Mouse (Mus musculus) lung, postnatal 14 days (tissue): ENCODE measurements around the gene Myh10.
A peak's percentile ranks its signal among the peaks of the same experiment; 100 is the strongest.

Experiments
- DNase-seq: peaks from one replicate; pipeline ENCODE4 v3.0.0; 2021

Gene Myh10

GRCm38 (mm10) chr11:68691321-68692009 is at the start of gene Myh10:
Gene Myh10, plus strand, starts transcription at chr11:68691559.
- DNase-seq = peak; percentile 99

DNA sequence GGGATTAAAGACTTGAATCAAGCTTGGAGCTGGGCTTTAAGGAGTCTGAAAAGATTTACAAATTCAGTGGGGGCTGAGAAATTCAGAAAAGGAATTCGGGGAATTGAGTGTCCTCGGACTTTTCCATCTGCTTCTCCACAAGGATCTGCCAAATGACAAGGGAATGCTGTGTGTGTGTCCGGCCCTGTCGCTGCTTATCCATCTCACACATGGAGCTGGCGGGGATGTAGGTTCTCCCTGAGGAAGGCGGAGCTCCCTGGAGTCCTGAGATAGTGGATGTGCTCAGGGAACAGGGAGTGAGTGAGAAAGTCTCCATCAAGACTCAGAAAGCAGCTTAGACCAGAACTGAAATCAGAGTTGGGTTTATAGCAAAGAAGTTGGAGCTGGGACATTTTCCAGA is 46.6 kb upstream of the Myh10 start:
- DNase-seq = peak; percentile 48

DNA sequence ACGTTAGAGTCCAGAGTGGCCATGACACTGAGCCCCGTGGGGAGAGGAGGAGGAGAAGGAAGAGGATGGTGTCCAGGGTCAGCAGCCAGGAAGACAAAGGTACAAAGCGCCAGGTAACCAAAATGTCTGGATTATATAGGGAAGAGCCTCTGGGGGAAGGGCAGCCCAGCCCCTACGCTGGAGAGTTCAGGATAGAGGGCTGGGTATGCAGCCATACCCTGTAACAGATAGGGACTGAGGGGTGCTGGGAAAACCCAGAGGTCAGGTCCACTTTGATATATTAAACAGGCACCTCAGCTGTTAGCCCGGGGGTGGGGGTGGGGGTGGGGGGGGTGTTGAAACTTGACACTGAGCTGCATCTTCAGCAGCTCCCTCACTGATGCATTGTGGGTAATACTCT is 43.6 kb upstream of the Myh10 start:
- DNase-seq = no peak

DNA sequence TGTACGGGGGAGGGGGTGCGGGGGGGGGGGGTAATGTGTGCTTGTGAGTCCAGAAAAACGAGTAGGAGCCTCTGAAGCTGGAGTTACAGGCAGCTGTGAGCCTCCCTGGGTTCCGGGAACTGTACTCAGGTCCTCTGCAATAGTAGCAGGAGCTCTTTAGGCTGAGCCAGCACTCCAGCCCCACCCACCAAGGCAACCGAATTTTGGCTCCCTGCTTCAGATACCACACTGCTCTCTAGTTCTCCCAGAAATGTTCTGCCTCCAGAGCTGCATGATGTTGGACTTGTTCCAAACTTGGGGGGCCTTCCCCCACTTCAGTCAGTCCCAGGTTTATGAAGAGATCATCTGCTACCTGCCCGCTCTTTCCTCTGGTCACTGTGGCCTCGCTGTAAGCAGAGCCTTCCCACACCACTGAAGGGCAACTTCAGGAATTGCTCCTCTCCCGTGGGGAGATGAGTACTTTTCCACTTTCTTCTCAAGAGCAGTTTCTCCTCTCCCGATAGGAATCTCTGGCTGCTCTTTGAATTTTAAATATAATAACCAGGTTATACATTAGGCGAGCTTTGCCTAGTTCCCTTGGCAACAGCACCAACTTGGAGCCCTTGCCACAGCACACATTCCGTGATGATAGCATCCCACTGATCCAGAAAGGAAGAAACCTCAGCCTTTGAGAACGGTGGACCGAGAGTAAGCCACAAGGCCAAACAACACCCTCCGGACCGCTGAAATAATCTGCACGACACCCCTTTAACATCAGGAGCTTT is 42.8 kb upstream of the Myh10 start:
- DNase-seq = no peak

DNA sequence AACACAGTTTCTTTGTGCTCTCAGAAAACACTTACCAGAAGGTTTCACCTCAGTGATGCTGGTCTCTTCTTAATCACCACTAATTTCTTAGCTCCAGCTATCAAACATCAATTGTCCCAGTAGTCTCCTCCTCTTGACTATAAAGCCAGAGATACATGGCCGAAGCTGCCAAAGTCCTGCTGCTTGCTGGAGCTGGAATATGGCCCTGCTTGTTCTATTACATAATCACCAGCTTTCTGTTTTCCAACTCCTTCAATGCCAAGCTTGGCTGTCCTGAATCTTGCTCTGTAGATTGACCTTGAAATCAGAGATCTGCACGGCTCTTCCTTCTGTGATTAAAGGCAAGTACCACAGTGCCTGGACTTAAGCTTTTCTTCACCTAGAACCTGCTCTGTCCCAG is 39.8 kb upstream of the Myh10 start:
- DNase-seq = peak; percentile 32

- no peak for DNase-seq
Observed at GRCm38 (mm10) chr11:68655524-68655923, 35.8 kb upstream of the Myh10 start.

DNA sequence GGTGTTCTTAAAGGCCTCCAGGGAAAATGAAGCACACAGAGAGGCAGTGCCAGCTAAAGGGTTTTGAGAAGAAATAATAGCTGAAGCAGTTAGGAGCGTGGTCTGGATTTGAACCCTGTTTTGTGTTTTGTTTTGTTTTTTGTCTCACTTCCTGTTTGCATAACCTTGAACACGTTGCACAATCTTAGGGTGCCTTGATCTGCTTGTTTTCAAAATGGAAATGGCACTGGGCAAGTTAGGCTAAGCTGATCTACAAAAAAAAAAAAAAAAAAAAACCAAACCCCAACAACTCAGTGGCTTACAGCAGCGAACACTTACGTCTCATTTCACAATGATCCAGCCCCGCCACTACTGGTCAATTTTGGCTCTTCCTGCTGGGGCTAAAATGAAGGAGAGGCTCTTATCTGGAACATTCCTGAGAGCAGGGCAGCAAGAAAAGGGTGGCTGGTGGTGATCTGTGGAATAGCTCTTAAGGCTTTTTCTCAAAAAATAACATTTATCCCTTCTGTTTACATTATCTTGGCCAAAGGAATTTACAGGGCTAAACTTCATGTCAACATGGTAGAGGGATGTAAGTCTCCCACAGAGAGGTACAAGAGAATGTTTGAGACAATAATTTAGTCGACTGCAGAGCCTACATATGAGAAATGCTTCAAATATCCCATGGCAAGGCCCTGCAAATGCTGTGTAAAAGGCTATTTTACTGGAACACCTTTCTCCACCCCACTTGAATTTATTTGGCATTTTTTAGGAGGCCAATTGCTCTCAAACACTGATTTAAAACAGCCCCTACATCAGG is 34.3 kb upstream of the Myh10 start:
- peak; percentile 26 for DNase-seq

- peak; percentile 73 for DNase-seq
Observed at GRCm38 (mm10) chr11:68657811-68658210, 33.5 kb upstream of the Myh10 start.

DNA sequence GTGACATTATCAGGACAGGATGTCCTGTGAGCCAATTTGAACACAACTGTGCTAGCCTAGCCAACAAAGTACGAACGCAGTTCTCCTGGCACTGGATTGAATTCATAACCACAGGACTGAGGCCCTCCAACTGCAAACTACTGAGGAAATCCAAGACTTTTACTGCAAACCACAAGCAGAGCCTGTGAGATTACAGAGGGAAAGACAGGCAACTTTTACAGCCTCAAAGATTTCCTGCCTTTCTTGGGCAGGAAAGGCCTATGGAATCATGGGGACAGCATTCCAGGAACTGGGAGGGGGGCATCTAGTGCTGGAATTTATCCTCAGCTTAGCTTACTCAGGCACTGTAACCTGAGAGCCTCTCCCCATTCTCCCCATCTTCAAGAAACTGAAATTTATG is 26.0 kb upstream of the Myh10 start:
- DNase-seq = no peak

DNA sequence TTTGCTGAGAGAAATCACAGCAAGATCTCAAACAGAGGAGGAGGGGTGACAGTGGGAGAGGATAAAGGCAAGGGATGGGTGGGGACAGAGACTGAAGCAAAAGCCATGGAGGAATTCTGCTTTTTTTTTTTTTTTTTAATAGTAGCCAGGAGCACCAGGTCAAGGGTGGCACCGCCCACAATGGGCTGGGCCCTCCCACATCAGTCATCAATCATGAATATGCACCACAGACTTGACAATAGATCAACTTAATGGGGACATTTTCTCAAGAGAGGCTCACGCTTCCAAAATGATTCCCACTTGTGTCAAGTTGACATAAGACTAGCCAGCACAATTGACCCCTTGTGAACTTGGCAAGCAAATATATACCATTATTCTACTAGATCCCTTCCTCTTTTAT is 25.1 kb upstream of the Myh10 start:
- no peak for DNase-seq

GRCm38 (mm10) chr11:68672270-68672970 is 18.9 kb upstream of the Myh10 start:
- DNase-seq = peak; percentile 43

- DNase-seq = no peak
Observed at GRCm38 (mm10) chr11:68674071-68674470, 17.3 kb upstream of the Myh10 start.

DNA sequence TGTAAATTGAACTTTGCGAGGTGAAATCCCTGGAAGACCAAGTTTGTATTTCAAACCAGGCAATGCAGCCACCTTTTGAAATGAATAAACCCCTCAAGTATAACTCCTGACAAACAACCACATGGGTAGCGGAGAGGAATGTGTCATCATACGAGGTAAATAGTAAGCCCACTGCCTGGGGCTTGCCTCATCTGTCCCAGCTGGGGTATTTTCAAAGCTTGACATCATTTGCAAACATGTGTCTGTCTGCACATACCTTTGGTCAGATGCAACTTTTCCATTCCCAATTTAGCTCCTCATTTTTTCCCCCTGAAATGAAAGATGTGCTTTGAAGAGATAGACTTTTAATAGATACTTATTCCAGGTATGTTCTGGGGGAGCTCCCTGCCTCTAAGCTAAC is 16.7 kb upstream of the Myh10 start:
- DNase-seq = no peak

DNA sequence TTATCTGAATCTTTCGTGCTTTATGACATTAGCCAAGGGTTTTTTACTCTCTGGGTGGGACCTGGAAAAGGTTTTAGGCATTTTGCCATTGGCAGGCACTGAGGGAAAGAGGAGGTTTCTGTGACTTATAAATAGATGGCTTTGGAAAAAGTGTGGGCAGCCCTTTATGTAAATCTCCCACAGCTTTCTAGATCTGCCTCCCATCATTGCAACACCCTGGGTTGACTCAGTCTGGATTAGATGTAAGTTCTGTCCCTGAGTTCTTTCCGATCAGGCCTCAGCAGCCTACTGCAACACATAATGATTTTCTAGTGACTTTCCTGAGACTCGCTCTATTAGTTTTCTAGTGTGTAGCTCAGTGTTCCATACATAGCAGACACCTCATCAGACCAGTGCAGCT is 16.1 kb upstream of the Myh10 start:
- no peak for DNase-seq

- no peak for DNase-seq
Observed at GRCm38 (mm10) chr11:68681254-68681839, 10.0 kb upstream of the Myh10 start.

GRCm38 (mm10) chr11:68682136-68682806 is 9.1 kb upstream of the Myh10 start:
- no peak for DNase-seq

GRCm38 (mm10) chr11:68686001-68686400 is 5.4 kb upstream of the Myh10 start:
- DNase-seq = no peak

GRCm38 (mm10) chr11:68689304-68689703 is 2.1 kb upstream of the Myh10 start:
- no peak for DNase-seq

DNA sequence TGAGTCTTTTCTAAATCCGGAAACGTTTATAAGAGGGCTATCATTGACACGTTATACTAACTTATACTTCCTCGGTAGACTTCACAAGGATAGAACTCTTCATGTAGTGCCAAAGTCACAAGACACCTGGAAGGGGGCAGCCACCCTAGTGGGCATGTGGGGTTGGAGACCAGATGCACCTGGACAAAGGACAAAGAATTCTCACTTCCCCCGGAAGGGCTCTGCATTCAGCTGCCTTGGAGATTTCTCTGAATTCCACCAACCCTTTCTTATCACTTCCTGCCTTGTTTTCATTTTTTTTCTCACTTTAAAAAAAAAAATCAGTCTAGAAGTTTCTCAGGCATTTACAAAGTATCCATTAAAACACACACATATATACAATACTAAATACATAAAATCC is 894 bp upstream of the Myh10 start:
- DNase-seq = no peak

GRCm38 (mm10) chr11:68692010-68692692 is 792 bp downstream of the Myh10 start:
- DNase-seq = peak; percentile 29

DNA sequence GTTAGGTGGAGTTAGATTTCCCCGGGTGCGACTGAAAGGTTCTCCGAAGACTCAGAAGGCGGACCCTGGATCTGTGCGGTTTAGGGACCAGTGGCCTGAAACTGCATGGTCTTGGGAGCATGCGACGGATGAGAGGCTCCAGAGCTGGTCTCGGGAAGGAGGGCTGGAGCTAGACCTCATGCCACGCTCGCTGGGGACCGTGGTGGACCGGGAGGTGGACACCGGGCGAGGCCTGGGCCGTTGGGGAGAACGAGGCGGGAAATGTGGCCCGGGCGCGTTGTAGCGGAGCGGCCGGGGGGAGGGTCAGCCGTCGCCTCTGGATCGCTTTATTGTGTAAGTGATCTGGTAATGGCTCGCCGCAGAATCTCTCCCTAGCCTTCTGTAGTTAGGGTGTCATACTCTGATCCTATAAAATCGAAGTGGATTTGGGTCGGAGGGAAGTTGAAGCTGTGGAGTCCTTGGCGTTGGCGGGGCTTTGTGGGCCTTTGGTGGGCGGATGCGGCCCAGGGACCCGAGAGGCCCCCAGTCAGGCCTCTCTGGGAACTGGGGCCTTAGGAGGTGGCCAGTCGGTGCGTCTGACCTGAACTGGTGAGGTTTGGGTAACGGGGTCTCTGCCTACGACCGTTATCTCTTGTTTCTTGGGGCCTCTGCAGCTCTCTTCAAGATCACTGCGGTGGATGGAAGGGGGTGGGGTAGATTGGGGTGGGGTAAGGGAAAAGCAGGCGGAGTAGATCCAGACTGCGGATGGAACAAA is 1.5 kb downstream of the Myh10 start:
- DNase-seq = peak; percentile 39
